Mouse (Mus musculus): ENCODE measurements around the gene Limch1. TPM values are rescaled to one million over a fixed set of nuclear protein-coding genes. Genes with fewer than 3 reads are reported as not detected.

Limch1 gene
- total RNA-seq, 2 experiments from 2014 or later = 69.5 to 100 TPM

DNA sequence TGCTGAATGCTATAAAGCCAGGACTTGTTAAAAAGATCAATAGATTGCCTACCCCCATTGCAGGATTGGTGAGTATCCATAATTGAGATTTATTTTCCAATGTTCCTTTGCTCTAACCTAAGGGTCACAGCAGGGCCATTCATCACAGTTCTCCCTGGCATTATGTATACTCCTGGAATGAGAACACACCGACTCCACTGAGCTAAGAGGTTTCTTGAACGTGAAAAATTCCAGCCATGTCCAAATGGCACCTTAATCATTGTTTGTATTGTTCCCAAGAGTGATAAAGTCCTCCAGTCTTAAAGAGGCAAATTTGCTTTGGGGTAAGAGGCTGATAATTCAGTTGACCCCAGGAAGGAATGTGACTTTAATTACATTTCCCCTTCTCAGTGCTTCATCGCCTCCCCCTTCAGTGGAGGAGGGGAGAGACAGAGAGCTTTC is 136.3 kb downstream of the Limch1 start:
- no peak for DNase-seq

DNA sequence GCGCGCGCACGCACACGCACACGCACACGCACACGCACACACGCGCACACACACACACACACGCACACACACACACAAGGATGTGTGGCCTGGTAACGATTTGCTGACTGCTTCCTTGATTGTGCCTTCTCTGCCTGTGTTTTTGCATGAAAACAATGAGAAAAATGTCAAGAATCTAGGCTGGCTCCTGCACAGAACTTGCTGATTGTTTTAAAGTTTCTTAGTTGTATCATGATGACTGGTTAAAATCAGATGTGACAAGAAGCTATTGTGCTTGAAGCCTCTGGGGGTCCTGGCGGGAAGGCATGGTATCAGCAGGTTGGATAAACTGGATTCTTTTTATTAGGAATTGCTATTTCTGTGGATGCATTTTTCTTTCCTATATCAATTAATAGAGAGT is 137.1 kb downstream of the Limch1 start:
- no peak for DNase-seq

DNA sequence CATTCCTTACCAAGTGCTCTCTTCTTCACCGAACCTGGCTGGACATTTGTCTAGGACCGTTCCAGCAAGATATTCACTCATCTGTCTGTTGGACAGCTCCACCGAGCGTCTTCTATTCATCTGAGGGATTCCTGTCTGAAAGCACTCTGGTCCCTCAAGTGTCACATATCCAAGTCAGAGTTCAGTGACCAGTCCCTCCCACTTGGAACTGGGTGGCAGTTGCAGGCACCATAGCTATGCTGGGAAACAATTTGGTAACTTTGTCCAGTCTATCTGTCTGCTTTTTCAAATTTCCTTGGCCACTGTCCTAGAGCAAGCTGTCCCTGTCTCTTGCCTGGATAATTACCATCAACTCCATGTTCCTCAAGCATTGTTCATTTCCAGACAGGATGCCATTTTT is 138.9 kb downstream of the Limch1 start:
- DNase-seq = no peak

DNA sequence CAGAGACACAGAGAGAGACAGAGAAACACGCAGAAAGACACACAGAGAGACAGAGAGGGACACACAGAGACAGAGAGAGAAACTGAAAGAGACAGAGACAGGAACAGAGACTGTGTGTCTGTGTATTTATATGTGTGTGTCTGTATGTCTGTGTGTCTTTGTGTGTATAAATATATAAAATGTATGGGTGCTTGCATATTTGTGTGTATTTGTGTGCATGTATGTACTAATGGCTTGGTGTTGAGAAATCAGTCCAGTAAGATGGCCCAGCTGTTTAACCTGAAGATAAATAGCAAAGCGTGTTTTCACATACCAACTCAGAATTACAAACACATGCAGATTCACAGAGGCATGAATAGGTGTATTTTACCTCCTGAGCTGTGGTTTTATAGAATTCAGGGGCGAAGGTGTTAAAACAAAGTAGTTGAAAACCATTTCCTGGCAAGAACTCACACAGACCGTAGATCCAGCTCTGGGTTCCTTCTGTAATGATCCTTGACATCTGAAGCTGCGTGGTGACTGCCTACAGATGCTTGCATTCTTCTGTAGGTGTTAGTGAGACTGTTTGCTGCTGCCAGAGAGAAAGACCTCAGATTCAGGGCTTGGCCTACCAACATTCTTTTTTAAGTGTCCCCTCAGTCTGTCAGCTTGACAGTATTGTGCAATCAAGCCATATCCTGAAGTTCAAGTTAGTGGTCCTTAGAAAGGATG is 140.9 kb downstream of the Limch1 start:
- no peak for DNase-seq

DNA sequence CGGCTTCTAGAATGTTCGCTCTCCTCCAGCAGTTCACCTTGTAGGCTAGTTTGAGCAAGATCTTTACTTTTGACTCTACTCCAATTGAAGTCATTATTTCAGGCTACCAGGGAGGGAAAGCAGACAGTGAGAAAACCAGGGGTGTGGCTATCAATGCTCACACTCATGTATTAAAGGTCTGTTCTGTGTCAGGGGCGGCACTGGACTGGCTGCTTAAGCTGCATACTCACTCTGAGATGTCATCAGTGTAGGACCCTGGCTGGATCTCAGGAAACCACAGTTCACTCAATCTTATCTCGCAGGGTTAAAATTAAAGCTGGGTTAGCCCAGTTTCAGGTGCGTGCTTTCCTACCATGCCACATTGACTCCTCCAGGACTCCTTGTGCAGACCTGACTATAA is 142.4 kb downstream of the Limch1 start:
- DNase-seq = no peak

DNA sequence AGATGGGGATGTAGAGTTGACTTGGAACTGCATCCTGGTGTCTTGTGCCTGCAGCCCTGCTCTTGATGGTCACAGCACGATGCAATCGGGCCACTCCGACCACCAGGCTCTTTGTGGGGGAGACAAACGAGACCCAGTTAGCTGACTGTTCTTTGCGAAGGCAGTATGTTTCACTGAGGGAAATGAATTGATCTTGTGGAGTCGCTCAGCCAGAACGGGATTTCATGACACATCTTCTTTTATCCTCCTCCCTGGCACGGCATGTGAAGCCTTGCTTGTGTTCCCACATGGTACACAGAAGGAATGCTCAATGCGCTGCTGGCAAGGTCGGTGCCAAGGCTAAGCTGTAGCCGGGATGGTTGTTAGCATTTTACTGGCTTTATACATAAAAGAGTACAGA is 143.7 kb downstream of the Limch1 start:
- DNase-seq = peak; percentile 73

- no peak for DNase-seq
These were observed 150.0 kb downstream of the Limch1 start for GRCm38 (mm10) chr5:66895440-66896120.

DNA sequence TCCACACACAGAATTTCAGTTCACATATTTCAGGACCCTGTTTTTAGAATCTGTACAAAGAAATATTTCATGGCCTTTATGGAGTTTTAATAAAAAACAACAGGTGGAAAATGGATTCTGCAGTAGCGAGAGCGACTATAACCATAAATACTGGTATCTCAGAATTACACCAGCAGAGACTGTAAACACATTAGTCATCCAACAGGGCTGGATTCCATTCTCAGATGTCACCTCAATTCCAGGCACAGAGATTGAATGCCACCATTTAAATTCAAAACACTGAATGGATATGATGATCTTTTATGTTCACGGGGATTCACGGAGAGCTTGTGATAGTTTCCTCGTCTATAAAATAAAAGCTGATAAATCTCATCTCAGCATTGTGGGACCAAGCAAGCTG is 152.0 kb downstream of the Limch1 start:
- DNase-seq = no peak

DNA sequence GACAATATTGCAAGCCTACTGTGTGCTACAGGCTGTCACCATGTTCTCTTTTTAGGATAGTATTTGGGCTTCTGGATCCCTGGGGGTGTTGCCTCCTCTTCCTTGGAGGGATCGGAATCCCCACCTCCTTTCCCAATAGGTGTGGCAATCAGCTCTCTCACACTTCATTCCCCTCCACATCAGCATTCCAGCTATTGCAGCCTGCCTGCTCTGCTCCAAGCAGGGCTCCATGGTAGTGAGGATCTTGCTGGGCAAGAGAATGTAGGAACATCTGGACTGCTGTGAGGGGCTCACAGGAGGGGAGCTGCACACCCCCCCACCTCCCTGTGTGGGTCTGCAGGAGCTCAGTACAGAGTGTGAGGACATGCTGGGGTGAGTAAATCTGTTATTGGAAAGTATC is 152.6 kb downstream of the Limch1 start:
- no peak for DNase-seq

GRCm38 (mm10) chr5:66898811-66899430 is 153.3 kb downstream of the Limch1 start:
- DNase-seq = no peak

- no peak for DNase-seq
These were observed 155.5 kb downstream of the Limch1 start for GRCm38 (mm10) chr5:66901116-66901515.

DNA sequence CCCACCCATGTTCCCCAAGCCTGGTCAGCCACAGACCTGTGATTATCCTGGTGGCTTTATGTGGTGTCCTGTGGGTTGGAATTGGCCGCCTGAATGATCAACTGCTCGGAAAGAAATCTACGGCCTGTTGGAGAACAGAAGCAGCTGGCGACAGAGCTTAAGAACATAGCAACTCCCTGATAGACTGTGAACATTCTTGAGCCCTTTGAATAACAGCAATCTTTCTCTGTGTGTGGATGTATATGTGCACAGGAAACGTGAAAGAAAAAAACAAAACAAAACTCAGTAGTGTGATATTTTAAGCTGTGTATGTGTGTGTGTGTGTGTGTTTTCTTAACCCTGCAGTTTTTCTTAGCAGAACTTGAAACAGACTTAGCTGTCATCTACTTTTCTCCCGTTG is 159.2 kb downstream of the Limch1 start:
- no peak for DNase-seq

GRCm38 (mm10) chr5:66908883-66909282 is 163.3 kb downstream of the Limch1 start:
- no peak for DNase-seq

DNA sequence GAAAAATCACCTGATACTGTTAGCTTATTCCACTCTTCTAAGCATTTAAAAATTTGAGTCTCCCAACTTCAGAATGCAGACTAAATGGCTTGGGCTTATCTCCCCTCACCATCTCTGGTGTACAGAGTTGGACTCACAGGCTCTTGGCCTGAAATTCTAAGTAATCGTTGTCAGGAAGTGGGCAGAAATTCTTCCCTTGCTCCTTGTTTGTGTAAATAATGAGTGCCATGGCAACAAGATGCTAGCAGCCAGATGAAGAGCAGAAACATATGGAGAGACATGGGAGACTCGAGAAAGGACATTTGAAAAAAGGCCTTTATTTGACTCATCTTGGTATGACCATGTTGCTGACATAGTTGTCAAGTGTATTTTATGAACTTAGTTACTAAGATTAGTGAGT is 164.3 kb downstream of the Limch1 start:
- no peak for DNase-seq

GRCm38 (mm10) chr5:66910610-66911009 is 165.0 kb downstream of the Limch1 start:
- no peak for DNase-seq

DNA sequence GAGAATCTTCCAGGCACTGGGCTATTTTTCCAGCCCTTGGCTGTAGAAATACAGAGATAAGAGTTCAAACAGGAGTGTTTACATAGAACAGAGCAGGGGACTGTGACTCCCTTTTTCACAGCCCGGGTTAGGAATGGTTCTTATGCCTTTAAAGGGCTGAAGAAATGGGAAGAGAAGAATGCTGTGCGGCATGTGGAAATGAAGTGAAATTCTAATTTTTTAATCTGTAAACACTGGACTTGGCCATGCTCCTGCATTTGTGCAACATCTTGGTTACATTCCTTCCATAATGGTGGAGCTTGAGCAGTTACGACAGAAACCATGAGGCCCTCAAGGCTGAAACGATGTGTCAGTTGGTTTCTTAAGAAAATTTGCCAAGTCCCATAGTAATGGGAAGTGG is 165.4 kb downstream of the Limch1 start:
- DNase-seq = no peak

- no peak for DNase-seq
These were observed 168.2 kb downstream of the Limch1 start for GRCm38 (mm10) chr5:66913791-66914190.

DNA sequence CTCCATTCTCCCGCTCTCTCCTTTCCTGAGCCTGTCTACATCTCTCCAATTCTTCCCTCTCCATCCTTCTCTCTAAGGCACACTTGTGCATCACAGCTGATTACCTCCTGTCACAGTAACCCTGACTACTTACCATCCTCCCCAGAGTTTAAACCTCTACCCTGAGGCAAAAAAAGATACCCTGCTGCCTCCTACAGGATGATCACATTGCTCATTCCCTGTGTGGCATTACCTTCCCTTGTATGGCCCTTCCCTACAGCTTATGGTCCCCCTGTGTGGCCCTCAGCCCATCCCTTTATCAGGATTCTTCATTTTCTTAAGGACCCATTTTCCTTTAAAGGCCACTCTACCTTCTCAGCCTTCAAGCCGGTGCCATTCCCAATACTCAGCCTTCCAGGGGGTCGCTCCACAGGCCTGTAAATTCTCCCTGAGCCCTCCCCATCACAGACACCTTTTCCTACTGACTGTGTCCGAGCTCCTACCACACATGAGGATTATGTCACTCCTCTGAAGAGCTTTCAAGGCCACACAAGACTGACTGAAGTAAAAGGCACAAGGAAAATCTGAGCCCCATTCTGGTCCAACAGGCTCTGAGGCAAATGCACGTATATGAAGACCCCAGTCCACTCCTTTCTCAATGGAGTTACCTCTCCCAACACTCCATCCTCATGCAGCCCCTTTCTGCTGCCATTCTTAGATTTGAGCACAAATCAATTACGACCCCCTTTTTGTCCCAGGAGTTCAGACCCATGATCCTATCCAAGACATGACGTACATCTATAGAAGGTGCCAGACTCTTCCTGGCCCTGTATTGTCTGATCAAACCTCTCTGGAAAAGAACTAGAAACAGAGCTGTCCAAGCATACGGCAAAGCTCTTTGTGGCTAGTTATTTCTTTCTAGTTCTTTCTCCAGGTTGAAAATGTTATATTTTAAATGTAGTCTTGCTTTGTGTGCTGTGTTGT is 172.0 kb downstream of the Limch1 start:
- DNase-seq = no peak

DNA sequence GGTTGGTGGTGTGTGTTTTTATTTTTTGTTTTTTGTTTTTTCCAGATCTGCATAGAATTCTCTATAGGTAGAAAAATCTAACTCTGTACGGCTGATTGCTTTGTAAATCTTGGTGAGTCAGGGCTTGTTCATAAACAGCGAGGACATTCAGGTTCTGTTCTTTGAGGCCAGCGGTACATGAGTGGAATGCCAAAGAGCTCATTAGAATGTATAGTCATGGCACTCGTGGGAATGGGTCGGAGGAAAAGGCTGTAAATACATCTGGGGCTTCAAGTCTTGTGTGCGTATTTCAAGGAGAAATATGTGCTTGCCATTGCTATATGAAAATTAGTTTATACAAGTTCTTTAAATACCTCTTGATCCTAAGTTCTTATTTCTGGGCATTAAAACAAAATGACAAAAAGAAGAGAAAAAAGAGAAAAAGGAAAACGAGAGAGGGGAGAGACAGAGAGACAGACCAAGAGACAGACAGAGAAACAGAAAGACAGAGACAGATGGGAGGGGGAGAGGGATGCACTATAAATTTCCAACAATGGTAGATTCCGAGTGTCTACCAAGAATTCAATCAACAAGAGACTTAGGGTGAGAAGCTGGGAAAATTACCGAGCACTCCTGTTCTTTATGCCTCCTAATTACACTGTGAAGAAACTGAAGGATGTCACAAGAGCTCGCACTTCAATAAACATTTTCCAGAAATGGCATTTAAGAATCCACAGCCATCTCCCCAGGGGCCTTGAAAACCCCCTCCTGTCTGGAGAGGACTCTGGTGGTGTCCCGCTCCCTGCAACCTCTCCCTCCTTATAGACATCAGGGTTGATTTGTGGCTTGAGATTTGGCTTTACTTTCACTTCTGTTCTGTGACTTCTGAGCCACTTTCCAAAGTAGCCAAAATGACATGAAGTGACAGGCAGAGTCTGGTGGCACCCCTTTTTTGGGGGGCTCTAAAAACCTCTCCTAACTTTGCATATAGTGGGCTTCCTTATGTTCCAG is 173.0 kb downstream of the Limch1 start:
- DNase-seq = no peak

GRCm38 (mm10) chr5:66922582-66922981 is 177.0 kb downstream of the Limch1 start:
- DNase-seq = peak; percentile 32

DNA sequence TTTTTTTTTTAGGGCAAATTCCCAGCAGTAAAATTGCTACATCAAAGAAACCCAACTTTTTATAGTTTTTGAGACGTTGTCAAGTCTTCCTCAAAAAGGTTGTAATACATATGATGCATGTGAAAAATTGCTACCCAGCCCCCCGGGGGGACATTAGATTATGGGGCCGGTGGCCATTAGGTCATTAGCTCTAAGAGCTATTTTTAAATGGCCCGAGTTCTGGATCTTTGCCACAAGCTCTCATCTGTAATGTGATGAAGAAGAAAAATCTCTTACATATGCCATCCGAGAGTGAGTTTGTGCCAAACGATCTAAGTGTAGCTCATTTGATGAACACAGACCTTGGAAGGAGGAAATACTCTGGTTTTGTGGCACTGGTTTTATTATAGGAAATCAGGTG is 183.7 kb downstream of the Limch1 start:
- peak; percentile 34 for DNase-seq

Measured in adrenal gland, postnatal 10 days (tissue).